Mouse (Mus musculus): ENCODE data around the gene Gm20388. TPM values are rescaled to one million over a fixed set of nuclear protein-coding genes. Genes with fewer than 3 reads are reported as not detected.

Gene Gm20388
- polyA plus RNA-seq, 1 experiment = 28.1 TPM

- no peaks in the 10 kb centered on the region for H3K9me3 ChIP-seq (replicated peaks; ENCODE audit: control insufficient read depth, insufficient read depth, low read length, poor library complexity, severe bottlenecking)
- TF ChIP-seq CTCF (IDR thresholded peaks at IDR 0.05; ENCODE audit: low read depth, low read length) (peak; percentile 99), POLR2A (IDR thresholded peaks at IDR 0.05; ENCODE audit: insufficient read depth, low read length) (no peak)
- H3K9ac ChIP-seq (ENCODE audit: low read depth, poor library complexity, severe bottlenecking) = no peak overlapping the region
- H3K27ac ChIP-seq (ENCODE audit: insufficient read depth, low read length) = no peak overlapping the region
- no peak overlapping the region for H3K4me3 ChIP-seq (ENCODE audit: low read depth, low read length)
- H3K36me3 ChIP-seq (ENCODE audit: control insufficient read depth, insufficient read depth, low read length, poor library complexity, severe bottlenecking) = no peaks in the 10 kb centered on the region
- no peaks in the 10 kb centered on the region for H3K4me1 ChIP-seq (ENCODE audit: control insufficient read depth, insufficient read depth, low read length)
- H3K27me3 ChIP-seq (ENCODE audit: control insufficient read depth, insufficient read depth, low read length, poor library complexity, severe bottlenecking) = no peaks in the 10 kb centered on the region
Observed at GRCm38 (mm10) chr8:121513429-121513828, 1602.8 kb downstream of the Gm20388 start.

GRCm38 (mm10) chr8:121525111-121525818 lies 1614.6 kb downstream of the Gm20388 start:
- no peak overlapping the region for H3K4me3 ChIP-seq (ENCODE audit: low read depth, low read length)
- H3K9ac ChIP-seq (ENCODE audit: low read depth, poor library complexity, severe bottlenecking) = no peak overlapping the region
- TF ChIP-seq EP300 (IDR thresholded peaks at IDR 0.05; ENCODE audit: insufficient read depth, low read depth, low read length) = no peak
- TF ChIP-seq CTCF (IDR thresholded peaks at IDR 0.05; ENCODE audit: low read depth, low read length) = no peak
- no peak for TF ChIP-seq POLR2A (IDR thresholded peaks at IDR 0.05; ENCODE audit: insufficient read depth, low read length)
- no peaks in the 10 kb centered on the region for H3K4me1 ChIP-seq (ENCODE audit: control insufficient read depth, insufficient read depth, low read length)
- no peaks in the 10 kb centered on the region for H3K36me3 ChIP-seq (ENCODE audit: control insufficient read depth, insufficient read depth, low read length, poor library complexity, severe bottlenecking)
- H3K9me3 ChIP-seq (replicated peaks; ENCODE audit: control insufficient read depth, insufficient read depth, low read length, poor library complexity, severe bottlenecking) = no peaks in the 10 kb centered on the region
- no peak overlapping the region for H3K27ac ChIP-seq (ENCODE audit: insufficient read depth, low read length)
- H3K27me3 ChIP-seq (ENCODE audit: control insufficient read depth, insufficient read depth, low read length, poor library complexity, severe bottlenecking) = no peaks in the 10 kb centered on the region

- H3K4me1 ChIP-seq (ENCODE audit: control insufficient read depth, insufficient read depth, low read length) = no peaks in the 10 kb centered on the region
- no peaks in the 10 kb centered on the region for H3K27me3 ChIP-seq (ENCODE audit: control insufficient read depth, insufficient read depth, low read length, poor library complexity, severe bottlenecking)
- no peak for TF ChIP-seq EP300 (IDR thresholded peaks at IDR 0.05; ENCODE audit: insufficient read depth, low read depth, low read length)
- no peak for TF ChIP-seq POLR2A (IDR thresholded peaks at IDR 0.05; ENCODE audit: insufficient read depth, low read length)
- no peak for TF ChIP-seq CTCF (IDR thresholded peaks at IDR 0.05; ENCODE audit: low read depth, low read length)
Observed at GRCm38 (mm10) chr8:121526811-121527550, 1616.3 kb downstream of the Gm20388 start.

GRCm38 (mm10) chr8:121527751-121528150 lies 1617.1 kb downstream of the Gm20388 start:
- Histone ChIP-seq H3K36me3 (ENCODE audit: control insufficient read depth, insufficient read depth, low read length, poor library complexity, severe bottlenecking) (no peaks in the 10 kb centered on the region), H3K4me3 (ENCODE audit: low read depth, low read length) (no peak overlapping the region), H3K9ac (ENCODE audit: low read depth, poor library complexity, severe bottlenecking) (no peak overlapping the region), H3K9me3 (replicated peaks; ENCODE audit: control insufficient read depth, insufficient read depth, low read length, poor library complexity, severe bottlenecking) (no peaks in the 10 kb centered on the region), H3K27me3 (ENCODE audit: control insufficient read depth, insufficient read depth, low read length, poor library complexity, severe bottlenecking) (no peaks in the 10 kb centered on the region), H3K4me1 (ENCODE audit: control insufficient read depth, insufficient read depth, low read length) (no peaks in the 10 kb centered on the region), H3K27ac (ENCODE audit: insufficient read depth, low read length) (no peak overlapping the region)
- no peak for TF ChIP-seq EP300 (IDR thresholded peaks at IDR 0.05; ENCODE audit: insufficient read depth, low read depth, low read length)
- no peak for TF ChIP-seq CTCF (IDR thresholded peaks at IDR 0.05; ENCODE audit: low read depth, low read length)
- TF ChIP-seq POLR2A (IDR thresholded peaks at IDR 0.05; ENCODE audit: insufficient read depth, low read length) = no peak

More at GRCm38 (mm10) chr8:121526811-121527550, 1616.3 kb downstream of the Gm20388 start:
- Histone ChIP-seq H3K9me3 (replicated peaks; ENCODE audit: control insufficient read depth, insufficient read depth, low read length, poor library complexity, severe bottlenecking) (no peaks in the 10 kb centered on the region), H3K36me3 (ENCODE audit: control insufficient read depth, insufficient read depth, low read length, poor library complexity, severe bottlenecking) (no peaks in the 10 kb centered on the region), H3K27ac (ENCODE audit: insufficient read depth, low read length) (no peak overlapping the region), H3K4me3 (ENCODE audit: low read depth, low read length) (no peak overlapping the region), H3K9ac (ENCODE audit: low read depth, poor library complexity, severe bottlenecking) (no peak overlapping the region)

- no peak overlapping the region for H3K4me3 ChIP-seq (ENCODE audit: low read depth, low read length)
- H3K27ac ChIP-seq (ENCODE audit: insufficient read depth, low read length) = no peak overlapping the region
- H3K9me3 ChIP-seq (replicated peaks; ENCODE audit: control insufficient read depth, insufficient read depth, low read length, poor library complexity, severe bottlenecking) = no peaks in the 10 kb centered on the region
- no peak overlapping the region for H3K9ac ChIP-seq (ENCODE audit: low read depth, poor library complexity, severe bottlenecking)
- no peaks in the 10 kb centered on the region for H3K4me1 ChIP-seq (ENCODE audit: control insufficient read depth, insufficient read depth, low read length)
- TF ChIP-seq CTCF (IDR thresholded peaks at IDR 0.05; ENCODE audit: low read depth, low read length) = no peak
- TF ChIP-seq EP300 (IDR thresholded peaks at IDR 0.05; ENCODE audit: insufficient read depth, low read depth, low read length) = no peak
- no peak for TF ChIP-seq POLR2A (IDR thresholded peaks at IDR 0.05; ENCODE audit: insufficient read depth, low read length)
- H3K36me3 ChIP-seq (ENCODE audit: control insufficient read depth, insufficient read depth, low read length, poor library complexity, severe bottlenecking) = no peaks in the 10 kb centered on the region
- no peaks in the 10 kb centered on the region for H3K27me3 ChIP-seq (ENCODE audit: control insufficient read depth, insufficient read depth, low read length, poor library complexity, severe bottlenecking)
Observed at GRCm38 (mm10) chr8:121528790-121529189, 1618.1 kb downstream of the Gm20388 start.

GRCm38 (mm10) chr8:121530639-121531038 lies 1620.0 kb downstream of the Gm20388 start:
- no peak for TF ChIP-seq EP300 (IDR thresholded peaks at IDR 0.05; ENCODE audit: insufficient read depth, low read depth, low read length)
- TF ChIP-seq CTCF (IDR thresholded peaks at IDR 0.05; ENCODE audit: low read depth, low read length) = no peak
- no peak for TF ChIP-seq POLR2A (IDR thresholded peaks at IDR 0.05; ENCODE audit: insufficient read depth, low read length)
- H3K27me3 ChIP-seq (ENCODE audit: control insufficient read depth, insufficient read depth, low read length, poor library complexity, severe bottlenecking) = no peaks in the 10 kb centered on the region
- H3K4me3 ChIP-seq (ENCODE audit: low read depth, low read length) = no peak overlapping the region
- H3K4me1 ChIP-seq (ENCODE audit: control insufficient read depth, insufficient read depth, low read length) = no peaks in the 10 kb centered on the region
- H3K9ac ChIP-seq (ENCODE audit: low read depth, poor library complexity, severe bottlenecking) = no peak overlapping the region
- no peaks in the 10 kb centered on the region for H3K9me3 ChIP-seq (replicated peaks; ENCODE audit: control insufficient read depth, insufficient read depth, low read length, poor library complexity, severe bottlenecking)
- no peaks in the 10 kb centered on the region for H3K36me3 ChIP-seq (ENCODE audit: control insufficient read depth, insufficient read depth, low read length, poor library complexity, severe bottlenecking)
- no peak overlapping the region for H3K27ac ChIP-seq (ENCODE audit: insufficient read depth, low read length)

All from ES-Bruce4 (cell line).